Mouse (Mus musculus): ENCODE measurements around the gene Cfap46.

GRCm38 (mm10) chr7:139570788-139571187, 112.8 kb downstream of the Cfap46 start:
- no peak for TF ChIP-seq EP300 (IDR thresholded peaks at IDR 0.05; ENCODE audit: insufficient read depth, low read depth, low read length)
- TF ChIP-seq CTCF (IDR thresholded peaks at IDR 0.05; ENCODE audit: low read depth, low read length): no peak
- TF ChIP-seq POLR2A (IDR thresholded peaks at IDR 0.05; ENCODE audit: insufficient read depth, low read length): no peak
